Mouse (Mus musculus) cortical plate, adult 2 months (tissue): ENCODE data around the gene Elmod3. TPM values are rescaled to one million over a fixed set of nuclear protein-coding genes. Genes with fewer than 3 reads are reported as not detected.

Experiments used
- H3K27ac ChIP-seq: fragments of 200-500 bp; 2 replicates; pipeline ENCODE4 v1.5.1; 2012; ENCODE audit warnings: low read length, control low read depth, inconsistent platforms; ENCODE audit not compliant: insufficient read depth
- H3K4me1 ChIP-seq: fragments of 200-500 bp; 2 replicates; pipeline ENCODE4 v1.6.1; 2011; ENCODE audit warnings: low read length; ENCODE audit not compliant: control insufficient read depth, insufficient read depth
- H3K4me3 ChIP-seq: fragments of 200-500 bp; 2 replicates; pipeline ENCODE4 v1.5.1; 2011; ENCODE audit warnings: mild to moderate bottlenecking, low read length, control low read depth; ENCODE audit not compliant: insufficient read depth
- CTCF ChIP-seq: fragments of 200-500 bp; IDR thresholded peaks from 2 replicates; pipeline ENCODE4 v1.5.1; 2011; ENCODE audit warnings: mild to moderate bottlenecking, control low read depth, low read length; ENCODE audit not compliant: insufficient read depth; ENCODE audit errors: extremely low read depth
- POLR2A ChIP-seq: fragments of 200-500 bp; IDR thresholded peaks from 2 replicates; pipeline ENCODE4 v1.6.1; 2011; ENCODE audit warnings: mild to moderate bottlenecking, low read length, control low read depth; ENCODE audit not compliant: insufficient read depth; ENCODE audit errors: extremely low read depth
- polyA plus RNA-seq: library from polyadenylated mRNA; depleted of rRNA; stranded (reverse); fragments of >200 nt; gene quantifications from 2 replicates; pipeline ENCODE4 v1.2.3, GENCODE M21; 2012

The Elmod3 gene
- polyA plus RNA-seq, 1 experiment, result 27.5 TPM

DNA sequence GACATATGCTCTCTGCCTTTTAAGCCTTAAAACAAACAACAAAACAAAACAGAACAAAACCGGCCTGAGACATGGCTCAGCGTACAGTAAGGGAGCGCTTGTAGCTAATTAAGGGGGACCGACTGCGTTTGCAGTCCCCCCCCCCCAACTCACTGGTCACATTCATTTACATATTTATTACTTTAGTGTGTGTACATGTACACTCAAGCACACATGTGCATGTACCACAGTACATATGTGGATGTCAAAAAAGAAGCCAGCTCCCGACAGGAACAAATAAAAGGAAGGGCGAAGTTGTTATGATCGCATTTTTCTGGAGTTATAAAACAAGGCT, 45.2 kb downstream of the Elmod3 start:
- TF ChIP-seq POLR2A, result no peak
- no peak for TF ChIP-seq CTCF
- Histone ChIP-seq H3K27ac (peak overlapping the region; percentile 37), H3K4me3 (peak overlapping the region; percentile 32), H3K4me1 (peaks cover 3% of the 10 kb centered on the region; the same call in 1 of the 2 replicates)

DNA sequence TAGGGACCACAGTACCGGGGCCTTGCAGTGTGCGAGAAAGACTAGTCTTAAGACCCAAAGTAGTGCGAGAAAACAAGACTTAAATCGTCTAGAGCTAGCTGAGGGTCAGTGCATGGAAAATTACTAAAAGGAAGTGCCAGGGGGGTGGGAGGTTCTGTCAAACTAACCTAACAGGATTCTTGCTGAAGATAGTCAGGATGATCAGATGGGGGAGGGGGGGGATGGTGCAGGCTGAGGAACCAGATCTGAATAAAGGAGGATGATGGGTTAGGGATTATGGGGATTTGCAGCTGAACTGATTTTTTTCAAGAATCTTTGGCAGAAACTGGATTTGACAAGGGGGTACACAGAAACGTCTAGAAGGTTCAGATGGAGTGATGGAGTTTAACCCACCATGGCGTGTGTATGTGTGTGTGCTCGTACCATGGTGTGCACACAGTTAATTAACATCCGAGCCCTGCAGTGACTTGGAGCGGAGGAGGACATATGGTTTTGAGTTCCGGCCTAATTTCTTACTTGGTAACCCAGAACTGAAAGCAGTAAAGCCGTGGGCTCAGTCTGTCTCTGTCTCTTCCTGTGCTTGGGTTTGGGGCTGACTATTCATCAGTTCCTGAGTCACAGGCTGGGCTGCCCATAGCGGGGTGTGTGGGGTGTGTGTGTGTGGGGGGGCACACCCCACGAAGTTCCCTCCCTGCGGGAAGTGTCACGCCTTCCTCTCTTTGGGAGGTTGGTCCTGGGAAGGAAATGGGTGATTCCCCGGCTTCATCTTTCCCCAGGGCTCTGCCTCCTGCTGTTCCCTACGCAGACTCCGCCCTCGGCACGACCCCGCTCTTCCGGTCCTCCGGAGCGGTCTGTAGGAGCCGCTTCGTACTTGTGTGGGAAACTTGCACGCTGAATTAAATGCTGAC, 45.8 kb downstream of the Elmod3 start:
- Histone ChIP-seq H3K4me3 (peak overlapping the region; percentile 32), H3K4me1 (peaks cover 3% of the 10 kb centered on the region; the same call in 1 of the 2 replicates), H3K27ac (peak overlapping the region; percentile 37)
- no peak for TF ChIP-seq CTCF
- TF ChIP-seq POLR2A, result 0 out of 2 replicates have a peak, but pooled peaks have one; percentile 38

DNA sequence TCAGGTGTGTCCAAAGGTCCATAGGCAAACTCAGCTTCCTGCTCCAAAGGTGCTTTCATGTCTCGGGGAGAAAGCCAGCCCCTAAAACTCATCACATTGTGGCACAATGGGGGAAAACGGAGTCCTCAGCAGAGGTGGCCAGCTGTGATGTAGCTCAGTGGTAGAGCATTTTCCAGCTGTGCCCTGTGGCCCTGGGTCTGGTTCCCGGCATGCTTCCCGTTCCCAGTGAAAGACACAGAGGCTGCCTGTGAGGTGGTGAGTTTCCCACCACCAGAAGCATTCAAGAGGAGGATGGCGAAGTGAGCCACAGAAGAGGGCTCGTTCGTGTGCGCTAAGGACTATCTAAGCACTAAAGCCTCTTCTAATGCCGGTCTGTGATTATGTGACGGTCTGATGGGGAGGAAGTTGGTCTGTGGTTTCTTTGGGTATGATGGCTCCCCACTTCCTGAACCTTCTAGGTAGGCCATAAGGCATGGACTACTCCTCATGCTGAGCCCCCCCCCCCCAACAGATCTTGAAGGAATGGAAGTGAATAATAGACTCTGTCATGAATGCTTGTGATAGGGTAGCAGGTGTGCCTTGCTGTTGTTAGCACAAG, 47.6 kb downstream of the Elmod3 start:
- Histone ChIP-seq H3K4me1 (peaks cover 3% of the 10 kb centered on the region; the same call in 1 of the 2 replicates), H3K27ac (no peak overlapping the region), H3K4me3 (no peak overlapping the region)
- TF ChIP-seq CTCF (no peak), POLR2A (no peak)

DNA sequence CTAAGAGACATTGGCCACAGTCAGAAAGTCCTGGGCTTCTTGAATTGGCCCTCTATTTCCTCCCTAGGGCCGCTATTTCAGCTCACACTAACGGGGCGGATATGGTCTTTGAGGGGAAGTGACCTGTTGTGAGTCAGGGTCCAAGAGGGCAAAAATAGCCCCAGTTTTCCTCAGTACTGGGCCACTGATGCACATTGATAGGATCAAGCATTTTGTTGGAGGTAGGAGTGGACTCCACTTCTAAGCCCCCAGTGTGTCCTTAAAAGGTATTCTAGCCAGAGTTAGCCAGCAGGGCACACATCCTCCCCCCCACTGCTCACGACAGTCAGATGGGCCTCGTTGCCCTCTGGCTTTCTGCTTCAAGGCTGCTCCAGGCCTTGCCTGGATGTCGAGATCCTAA, 48.2 kb downstream of the Elmod3 start:
- Histone ChIP-seq H3K27ac (no peak overlapping the region), H3K4me1 (peaks cover 3% of the 10 kb centered on the region; the same call in 1 of the 2 replicates), H3K4me3 (no peak overlapping the region)
- no peak for TF ChIP-seq POLR2A
- TF ChIP-seq CTCF, result no peak

DNA sequence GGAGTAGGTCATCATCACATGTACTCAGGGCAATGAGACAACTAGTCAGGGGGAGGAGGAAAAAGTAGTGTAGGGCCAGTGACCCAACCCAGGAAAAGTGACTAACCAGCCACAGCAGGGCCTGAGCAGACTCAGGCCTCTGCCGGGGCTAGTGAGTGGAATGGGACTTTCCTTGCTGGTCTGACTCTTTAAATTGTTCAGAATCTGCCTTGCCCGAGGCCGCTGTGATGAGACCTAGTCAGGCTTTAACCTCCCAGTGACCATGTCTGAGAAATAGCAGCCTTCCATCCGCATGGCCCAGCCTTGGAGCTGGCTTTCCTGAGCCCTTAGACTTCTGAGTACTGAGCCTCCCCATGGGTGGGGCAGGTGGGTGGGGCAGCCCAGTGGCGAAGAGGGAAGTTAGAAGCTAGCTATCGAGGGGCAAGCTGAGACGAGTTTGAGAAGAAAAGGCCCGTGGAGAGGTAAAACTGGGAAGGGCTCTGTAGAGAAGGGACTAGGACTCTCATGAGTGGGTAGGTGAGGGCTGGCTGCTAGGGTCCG, 49.1 kb downstream of the Elmod3 start:
- H3K4me1 ChIP-seq, result peaks cover 3% of the 10 kb centered on the region; the same call in 1 of the 2 replicates
- no peak overlapping the region for H3K4me3 ChIP-seq
- H3K27ac ChIP-seq, result no peak overlapping the region
- TF ChIP-seq POLR2A (no peak), CTCF (no peak)

DNA sequence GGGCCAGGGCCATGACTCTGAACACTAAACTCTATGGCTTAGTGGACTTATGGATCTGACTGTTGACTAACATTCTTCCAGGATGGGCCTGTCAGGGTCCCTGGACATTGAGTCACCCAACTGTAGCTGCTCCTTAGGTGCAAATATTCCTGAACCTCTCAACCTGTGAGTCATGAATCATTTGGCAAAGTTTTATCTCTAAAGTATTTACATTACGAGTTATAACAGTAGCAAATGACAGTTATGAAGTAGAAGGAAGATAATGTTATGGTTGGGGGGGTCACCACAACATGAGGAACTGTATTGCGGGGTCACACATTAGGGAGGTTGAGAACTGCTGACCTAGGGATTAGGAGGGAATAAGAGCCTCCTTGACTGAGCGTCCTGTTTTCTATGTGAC, 50.4 kb downstream of the Elmod3 start:
- TF ChIP-seq POLR2A (no peak), CTCF (no peak)
- no peak overlapping the region for H3K27ac ChIP-seq
- no peaks in the 10 kb centered on the region; the same call in 1 of the 2 replicates for H3K4me1 ChIP-seq

DNA sequence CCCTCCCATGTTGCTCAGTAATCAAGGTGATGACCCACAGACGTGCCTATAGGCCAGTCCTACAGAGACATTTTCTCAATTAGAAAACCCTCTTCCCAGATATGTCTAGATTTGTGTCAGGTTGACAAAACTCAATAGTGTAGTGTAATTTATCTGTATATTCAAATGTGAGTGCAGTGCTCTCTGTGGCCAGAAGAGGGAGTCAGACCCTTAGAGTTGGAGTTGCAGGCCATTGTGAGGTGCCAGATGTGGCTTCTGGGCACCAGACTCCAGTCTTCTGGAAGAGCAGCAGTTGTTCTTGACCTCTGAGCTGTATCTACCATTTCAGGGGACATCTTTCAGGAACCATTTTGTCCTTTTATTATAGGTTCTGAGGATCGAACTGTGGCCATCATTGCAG, 51.1 kb downstream of the Elmod3 start:
- no peaks in the 10 kb centered on the region; the same call in 1 of the 2 replicates for H3K4me1 ChIP-seq
- no peak overlapping the region for H3K27ac ChIP-seq
- no peak overlapping the region for H3K4me3 ChIP-seq
- TF ChIP-seq POLR2A (no peak), CTCF (no peak)

More for the DNA sequence above, 50.4 kb downstream of the Elmod3 start:
- H3K4me3 ChIP-seq, result no peak overlapping the region

DNA sequence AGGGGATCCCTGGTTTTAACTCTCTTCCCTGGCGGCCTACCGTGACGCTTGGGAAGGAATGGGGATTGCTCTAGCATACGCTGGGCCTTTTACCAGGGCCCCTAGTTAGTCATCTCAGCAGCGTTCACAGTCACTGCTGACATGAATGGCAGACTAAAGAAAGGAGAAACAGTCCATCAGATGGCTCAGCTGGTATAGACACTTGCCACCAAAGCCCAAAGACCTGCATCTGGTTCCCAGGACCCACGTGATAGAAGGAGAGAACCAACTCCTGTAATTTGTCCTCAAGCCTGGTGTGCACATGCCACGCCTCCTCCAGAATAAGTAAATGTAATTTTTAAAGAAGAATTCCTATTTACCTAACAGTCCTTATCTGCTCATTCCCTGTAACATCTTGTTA, 52.8 kb downstream of the Elmod3 start:
- Histone ChIP-seq H3K27ac (no peak overlapping the region), H3K4me1 (no peaks in the 10 kb centered on the region; the same call in 1 of the 2 replicates), H3K4me3 (no peak overlapping the region)
- TF ChIP-seq CTCF, result no peak
- no peak for TF ChIP-seq POLR2A

DNA sequence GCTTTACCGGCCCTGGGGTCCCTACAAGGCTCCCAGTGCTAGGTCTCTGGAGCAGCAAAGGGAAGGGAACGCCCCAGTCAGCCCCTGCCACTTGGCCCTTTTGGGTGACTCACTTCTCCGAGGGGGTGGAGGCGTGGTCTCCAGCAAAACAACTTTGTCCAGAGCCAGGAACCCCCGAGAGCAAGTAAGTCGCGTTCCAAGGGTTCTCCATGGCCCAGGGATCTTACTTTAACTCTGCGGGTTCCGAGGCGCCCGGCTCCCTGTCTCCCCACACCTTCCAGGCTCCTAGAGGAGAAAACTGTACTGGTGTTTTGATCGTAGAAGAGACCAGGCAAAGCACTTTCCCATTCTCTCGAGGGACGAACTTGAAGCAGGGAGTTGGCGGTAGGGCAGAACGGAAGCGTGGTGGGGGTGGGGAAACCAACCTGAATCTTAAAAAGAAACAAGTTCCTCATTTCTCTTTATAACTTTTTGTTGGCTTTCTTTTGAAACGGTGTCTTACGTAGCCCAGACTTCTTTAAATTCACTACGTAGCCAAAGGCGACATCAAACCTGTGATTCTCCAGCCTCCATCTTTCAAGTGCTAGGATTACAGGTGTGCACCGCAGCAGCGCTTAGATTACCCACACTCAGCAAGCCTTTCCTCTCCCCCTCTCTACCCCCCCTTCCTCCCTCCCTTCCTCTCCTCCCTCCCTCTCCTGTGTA, 53.8 kb downstream of the Elmod3 start, which contains the start of gene Capg:
TSS of gene Capg (plus strand) at position 109 of the 705 bp plus-strand sequence.
- peak within 1 kb of the TSS; percentile 5; the same call in 1 of the 2 replicates for H3K4me3 ChIP-seq
- H3K27ac ChIP-seq, result 0 out of 2 replicates have a peak within 1 kb of the TSS, but pooled peaks have one; percentile 18

DNA sequence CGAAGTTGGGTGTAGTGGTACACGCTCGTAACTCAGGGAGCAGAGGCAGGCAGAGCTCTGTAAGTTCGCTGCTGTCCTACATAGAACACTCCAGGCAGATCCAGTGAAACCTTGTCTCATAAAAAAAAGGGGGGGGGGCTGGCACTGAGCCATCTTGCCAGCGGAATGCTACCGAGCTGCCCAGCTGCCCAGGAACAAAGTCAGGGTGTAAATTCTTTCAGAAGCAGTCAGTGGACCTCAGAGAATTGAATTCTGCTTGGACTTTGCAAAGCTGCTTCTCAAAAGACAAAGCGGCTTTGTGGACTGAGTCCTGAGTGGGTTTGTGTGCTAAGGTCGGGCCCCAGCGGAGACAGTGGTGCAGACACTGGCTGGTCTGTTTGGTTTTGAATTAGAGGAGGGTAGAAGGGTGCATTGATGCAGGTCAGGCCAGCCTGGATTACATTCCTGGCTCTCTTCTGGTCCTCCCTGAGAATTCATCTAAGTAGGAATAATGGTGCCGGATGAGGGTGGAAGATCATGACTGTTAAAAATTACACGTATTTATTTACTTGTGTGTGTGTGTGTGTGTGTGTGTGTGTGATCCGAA, 54.9 kb downstream of the Elmod3 start:
- H3K4me3 ChIP-seq, result no peak overlapping the region
- H3K4me1 ChIP-seq, result no peaks in the 10 kb centered on the region; the same call in 1 of the 2 replicates
- no peak overlapping the region for H3K27ac ChIP-seq
- TF ChIP-seq POLR2A (no peak), CTCF (no peak)

More for the DNA sequence above, 53.8 kb downstream of the Elmod3 start, which contains the start of gene Capg:
- no peaks in the 10 kb centered on the region; the same call in 1 of the 2 replicates for H3K4me1 ChIP-seq
- TF ChIP-seq POLR2A (no peak), CTCF (no peak)
